Mouse (Mus musculus) embryonic facial prominence, embryonic 14.5 days (tissue): ENCODE measurements at regions not wholly inside any gene's neighbourhood (a gene's known extent, or its start where the extent isn't known, plus 50 kb on each side); places are given as distances from the start of the nearest gene placed in this dataset.
A peak's percentile ranks its signal among the peaks of the same experiment; 100 is the strongest.
"Not testable (repeated sequence)": the region's sequence is repeated elsewhere in the genome, so short reads cannot be mapped to it uniquely, and the experiment has no call there.

Experiments used
- ATAC-seq: fragments of 200-750 bp; cut with Nextera tagmentation; 2 replicates; pipeline ENCODE4 v1.8.0; 2017; ENCODE audit warnings: low read depth, moderate number of reproducible peaks, moderate TSS enrichment
- DNase-seq: peaks from one replicate; pipeline ENCODE4 v3.0.0-alpha.2; 2015; ENCODE audit warnings: low spot score
- H3K27ac ChIP-seq: fragments of 300-500 bp; sonication (generic); replicated peaks from 2 replicates; pipeline ENCODE4 v1.5.1; 2014; ENCODE audit warnings: low read depth, mild to moderate bottlenecking, low read length, moderate library complexity
- H3K27me3 ChIP-seq: fragments of 300-500 bp; sonication (generic); replicated peaks from 2 replicates; pipeline ENCODE4 v1.6.1; 2014; ENCODE audit warnings: low read length; ENCODE audit not compliant: control insufficient read depth, insufficient read depth
- H3K36me3 ChIP-seq: fragments of 300-500 bp; sonication (generic); 2 replicates; pipeline ENCODE4 v1.6.1; 2014; ENCODE audit warnings: low read length, mixed read lengths; ENCODE audit not compliant: control insufficient read depth, insufficient read depth
- H3K4me1 ChIP-seq: fragments of 300-500 bp; sonication (generic); 2 replicates; pipeline ENCODE4 v1.6.1; 2014; ENCODE audit warnings: antibody characterized with exemption, low read length; ENCODE audit not compliant: control insufficient read depth, insufficient read depth
- H3K4me2 ChIP-seq: fragments of 300-500 bp; sonication (generic); 2 replicates; pipeline ENCODE4 v1.6.1; 2014; ENCODE audit warnings: low read depth, mild to moderate bottlenecking, low read length, moderate library complexity, mixed read lengths
- H3K4me3 ChIP-seq: fragments of 300-500 bp; sonication (generic); 2 replicates; pipeline ENCODE4 v1.5.1; 2014; ENCODE audit warnings: low read depth, mild to moderate bottlenecking, low read length
- H3K9ac ChIP-seq: fragments of 300-500 bp; sonication (generic); 2 replicates; pipeline ENCODE4 v1.6.1; 2014; ENCODE audit warnings: low read depth, mild to moderate bottlenecking, low read length, moderate library complexity, mixed read lengths
- H3K9me3 ChIP-seq: fragments of 300-500 bp; sonication (generic); 2 replicates; pipeline ENCODE4 v1.6.1; 2016; ENCODE audit warnings: low read length; ENCODE audit not compliant: control insufficient read depth
- WGBS: fragments of 180-500 bp; shearing (Covaris S2); extraction: QIAGEN DNeasy Blood & Tissue Kit; methylation state at CpG from one replicate; pipeline ENCODE4 v1.1.7; 2014; 5-methylcytosine and 5-hydroxymethylcytosine counted together

- Histone ChIP-seq H3K27ac (no peak overlapping the region), H3K4me1 (no peaks in the 10 kb centered on the region), H3K36me3 (no peaks in the 10 kb centered on the region), H3K27me3 (no peaks in the 10 kb centered on the region), H3K4me2 (no peak overlapping the region), H3K9me3 (no peaks in the 10 kb centered on the region), H3K9ac (no peak overlapping the region), H3K4me3 (no peak overlapping the region)
- DNase-seq, result no peak
- WGBS, result 74% methylated on average over 7 of the region's 7 CpGs
- no peak for ATAC-seq
Observed at GRCm38 (mm10) chr11:16627294-16628085, 119.2 kb upstream of the Sec61g start.

GRCm38 (mm10) chr11:16629410-16630129, 121.3 kb upstream of the Sec61g start:
- DNase-seq, result no peak
- Histone ChIP-seq H3K27me3 (no peaks in the 10 kb centered on the region), H3K9ac (no peak overlapping the region), H3K36me3 (no peaks in the 10 kb centered on the region), H3K4me2 (no peak overlapping the region), H3K9me3 (no peaks in the 10 kb centered on the region), H3K4me3 (no peak overlapping the region), H3K27ac (no peak overlapping the region), H3K4me1 (no peaks in the 10 kb centered on the region)
- WGBS, result 38% methylated on average over 1 of the region's 1 CpGs
- no peak for ATAC-seq

GRCm38 (mm10) chr11:16635796-16636195, 116.2 kb upstream of the Egfr start:
- H3K4me2 ChIP-seq, H3K27ac ChIP-seq, H3K36me3 ChIP-seq, H3K9ac ChIP-seq, H3K4me1 ChIP-seq, H3K9me3 ChIP-seq, H3K27me3 ChIP-seq, H3K4me3 ChIP-seq, DNase-seq, ATAC-seq: not testable (repeated sequence)
- 94% methylated on average over 11 of the region's 11 CpGs for WGBS

GRCm38 (mm10) chr11:16637679-16638078, 114.3 kb upstream of the Egfr start:
- 77% methylated on average over 2 of the region's 2 CpGs for WGBS
- H3K4me3 ChIP-seq, result no peak overlapping the region

GRCm38 (mm10) chr11:16638349-16638748, 113.7 kb upstream of the Egfr start:
- no peak for ATAC-seq
- H3K9ac ChIP-seq, result no peak overlapping the region
- H3K4me2 ChIP-seq, result no peak overlapping the region
- no peaks in the 10 kb centered on the region for H3K27me3 ChIP-seq
- no peak overlapping the region for H3K27ac ChIP-seq
- no peak overlapping the region for H3K4me3 ChIP-seq
- no peaks in the 10 kb centered on the region for H3K4me1 ChIP-seq
- no peak for DNase-seq
- WGBS, result 91% methylated on average over 4 of the region's 4 CpGs
- H3K9me3 ChIP-seq, result no peaks in the 10 kb centered on the region
- no peaks in the 10 kb centered on the region for H3K36me3 ChIP-seq

More at GRCm38 (mm10) chr11:16637679-16638078, 114.3 kb upstream of the Egfr start:
- H3K4me1 ChIP-seq, result no peaks in the 10 kb centered on the region
- no peak overlapping the region for H3K4me2 ChIP-seq
- no peaks in the 10 kb centered on the region for H3K9me3 ChIP-seq
- no peak overlapping the region for H3K9ac ChIP-seq
- no peak overlapping the region for H3K27ac ChIP-seq
- DNase-seq (no peak), ATAC-seq (no peak)
- no peaks in the 10 kb centered on the region for H3K36me3 ChIP-seq
- no peaks in the 10 kb centered on the region for H3K27me3 ChIP-seq

GRCm38 (mm10) chr11:16649599-16649998, 102.4 kb upstream of the Egfr start:
- DNase-seq (no peak), ATAC-seq (no peak)
- Histone ChIP-seq H3K27me3 (no peaks in the 10 kb centered on the region), H3K9me3 (no peaks in the 10 kb centered on the region), H3K36me3 (no peaks in the 10 kb centered on the region), H3K4me2 (no peak overlapping the region), H3K4me3 (no peak overlapping the region), H3K27ac (no peak overlapping the region), H3K4me1 (no peaks in the 10 kb centered on the region), H3K9ac (no peak overlapping the region)

GRCm38 (mm10) chr11:16663806-16664205, 88.2 kb upstream of the Egfr start:
- no peak overlapping the region for H3K4me3 ChIP-seq
- no peak overlapping the region for H3K27ac ChIP-seq
- no peaks in the 10 kb centered on the region for H3K9me3 ChIP-seq
- WGBS, result 71% methylated on average over 3 of the region's 3 CpGs
- ATAC-seq (no peak), DNase-seq (peak; percentile 21)
- H3K36me3 ChIP-seq, result no peaks in the 10 kb centered on the region
- H3K27me3 ChIP-seq, result no peaks in the 10 kb centered on the region
- no peaks in the 10 kb centered on the region for H3K4me1 ChIP-seq
- H3K9ac ChIP-seq, result no peak overlapping the region
- no peak overlapping the region for H3K4me2 ChIP-seq

GRCm38 (mm10) chr11:16669453-16670251, 82.4 kb upstream of the Egfr start:
- Histone ChIP-seq H3K4me2 (no peak overlapping the region), H3K4me1 (no peaks in the 10 kb centered on the region), H3K4me3 (no peak overlapping the region), H3K36me3 (no peaks in the 10 kb centered on the region), H3K9ac (no peak overlapping the region), H3K27me3 (no peaks in the 10 kb centered on the region), H3K27ac (no peak overlapping the region), H3K9me3 (no peaks in the 10 kb centered on the region)
- WGBS, result 86% methylated on average over 4 of the region's 4 CpGs
- ATAC-seq (no peak), DNase-seq (no peak)
